Mouse (Mus musculus) kidney, embryonic 14.5 days (tissue): ENCODE data around the gene Ltbp3. TPM values are rescaled to one million over a fixed set of nuclear protein-coding genes. Genes with fewer than 3 reads are reported as not detected.

Experiments
- ATAC-seq: fragments of 200-750 bp; cut with Nextera tagmentation; 2 replicates; pipeline ENCODE4 v1.8.0; 2017; ENCODE audit warnings: moderate number of reproducible peaks, mild to moderate bottlenecking, moderate TSS enrichment, moderate library complexity; ENCODE audit not compliant: low FRiP score, low TSS enrichment
- H3K27ac ChIP-seq: fragments of 300-500 bp; sonication (generic); 2 replicates; pipeline ENCODE4 v1.5.1; 2014; ENCODE audit warnings: low read depth, mild to moderate bottlenecking, low read length, moderate library complexity, mixed read lengths
- H3K27me3 ChIP-seq: fragments of 300-500 bp; sonication (generic); 2 replicates; pipeline ENCODE4 v1.6.1; 2014; ENCODE audit warnings: mild to moderate bottlenecking, low read length; ENCODE audit not compliant: control insufficient read depth, insufficient read depth
- H3K36me3 ChIP-seq: fragments of 300-500 bp; sonication (generic); 2 replicates; pipeline ENCODE4 v1.6.1; 2014; ENCODE audit warnings: low read length, mixed read lengths; ENCODE audit not compliant: control insufficient read depth, insufficient read depth
- H3K4me1 ChIP-seq: fragments of 300-500 bp; sonication (generic); 2 replicates; pipeline ENCODE4 v1.6.1; 2014; ENCODE audit warnings: low read length, mixed read lengths; ENCODE audit not compliant: control insufficient read depth, insufficient read depth
- H3K4me2 ChIP-seq: fragments of 300-500 bp; sonication (generic); replicated peaks from 2 replicates; pipeline ENCODE4 v1.6.1; 2014; ENCODE audit warnings: low read depth, mild to moderate bottlenecking, low read length
- H3K4me3 ChIP-seq: fragments of 300-500 bp; sonication (generic); 2 replicates; pipeline ENCODE4 v1.5.1; 2014; ENCODE audit warnings: mild to moderate bottlenecking, low read length
- H3K9ac ChIP-seq: fragments of 300-500 bp; sonication (generic); 2 replicates; pipeline ENCODE4 v1.6.1; 2014; ENCODE audit warnings: low read depth, mild to moderate bottlenecking, low read length, moderate library complexity
- H3K9me3 ChIP-seq: fragments of 300-500 bp; sonication (generic); 2 replicates; pipeline ENCODE4 v1.6.1; 2016; ENCODE audit warnings: low read length; ENCODE audit not compliant: control insufficient read depth
- WGBS: fragments of 180-500 bp; shearing (Covaris S2); extraction: QIAGEN DNeasy Blood & Tissue Kit; methylation state at CpG from one replicate; pipeline ENCODE4 v1.1.7; 2014; 5-methylcytosine and 5-hydroxymethylcytosine counted together
- polyA plus RNA-seq: library from polyadenylated mRNA; unstranded; fragments of >200 nt; fragmentation: Nextera tagmentation; extraction: Ambion mirVana; gene quantifications from 2 replicates; pipeline ENCODE4 v1.2.1, GENCODE M21; 2014

Gene Ltbp3
- polyA plus RNA-seq = 14.9 and 27.1 TPM in 2 replicates

- no peaks in the 10 kb centered on the region for H3K36me3 ChIP-seq
- no peaks in the 10 kb centered on the region for H3K9me3 ChIP-seq
- peak within 1 kb of the TSS; percentile 79 for H3K27ac ChIP-seq
- H3K4me3 ChIP-seq = peak within 1 kb of the TSS; percentile 70
- H3K4me1 ChIP-seq = peaks cover 35% of the 10 kb centered on the region
- 24% methylated on average over 13 of the region's 14 CpGs for WGBS
- ATAC-seq = no peak
- H3K27me3 ChIP-seq = no peaks in the 10 kb centered on the region
- peak within 1 kb of the TSS; percentile 79 for H3K9ac ChIP-seq
- peak within 1 kb of the TSS; percentile 98 for H3K4me2 ChIP-seq
Measured at GRCm38 (mm10) chr19:5740320-5741317, at the start of gene Ltbp3. Ltbp3 (plus strand) TSS chr19:5740904.

GRCm38 (mm10) chr19:5691601-5692000 lies 49.1 kb upstream of the Ltbp3 start:
- no peaks in the 10 kb centered on the region for H3K9me3 ChIP-seq
- H3K27me3 ChIP-seq = no peaks in the 10 kb centered on the region
- H3K4me3 ChIP-seq = peak overlapping the region; percentile 96
- H3K9ac ChIP-seq = peak overlapping the region; percentile 87; the same call in 1 of the 2 replicates
- H3K4me2 ChIP-seq = peak overlapping the region; percentile 95
- WGBS = 76% methylated on average over 5 of the region's 5 CpGs
- peak overlapping the region; percentile 44; the same call in 1 of the 2 replicates for H3K27ac ChIP-seq
- H3K4me1 ChIP-seq = peaks cover 47% of the 10 kb centered on the region
- H3K36me3 ChIP-seq = peaks cover 55% of the 10 kb centered on the region
- ATAC-seq = no peak

GRCm38 (mm10) chr19:5692086-5692912 lies 48.4 kb upstream of the Ltbp3 start:
- H3K4me1 ChIP-seq = peaks cover 43% of the 10 kb centered on the region
- peak overlapping the region; percentile 96 for H3K4me3 ChIP-seq
- no peaks in the 10 kb centered on the region for H3K27me3 ChIP-seq
- H3K9me3 ChIP-seq = no peaks in the 10 kb centered on the region
- H3K27ac ChIP-seq = peak overlapping the region; percentile 76
- 60% methylated on average over 10 of the region's 10 CpGs for WGBS
- peak overlapping the region; percentile 87 for H3K9ac ChIP-seq
- H3K4me2 ChIP-seq = peak overlapping the region; percentile 95
- ATAC-seq = no peak
- H3K36me3 ChIP-seq = peaks cover 57% of the 10 kb centered on the region

GRCm38 (mm10) chr19:5692913-5693396 lies 47.7 kb upstream of the Ltbp3 start:
- peak overlapping the region; percentile 95 for H3K4me2 ChIP-seq
- H3K4me1 ChIP-seq = peaks cover 37% of the 10 kb centered on the region
- no peaks in the 10 kb centered on the region for H3K27me3 ChIP-seq
- H3K27ac ChIP-seq = peak overlapping the region; percentile 76
- peak overlapping the region; percentile 96 for H3K4me3 ChIP-seq
- no peaks in the 10 kb centered on the region for H3K9me3 ChIP-seq
- peaks cover 63% of the 10 kb centered on the region for H3K36me3 ChIP-seq
- ATAC-seq = no peak
- 73% methylated on average over 10 of the region's 10 CpGs for WGBS
- peak overlapping the region; percentile 87 for H3K9ac ChIP-seq

GRCm38 (mm10) chr19:5693801-5694200 lies 46.9 kb upstream of the Ltbp3 start:
- Histone ChIP-seq H3K9me3 (no peaks in the 10 kb centered on the region), H3K9ac (no peak overlapping the region), H3K4me2 (0 out of 2 replicates have a peak overlapping the region, but pooled peaks have one; percentile 1), H3K4me3 (no peak overlapping the region), H3K36me3 (peaks cover 72% of the 10 kb centered on the region), H3K27me3 (no peaks in the 10 kb centered on the region), H3K27ac (no peak overlapping the region), H3K4me1 (peaks cover 36% of the 10 kb centered on the region)
- WGBS = 86% methylated on average over 6 of the region's 6 CpGs
- no peak for ATAC-seq

- Histone ChIP-seq H3K9ac (peak overlapping the region; percentile 18; the same call in 1 of the 2 replicates), H3K36me3 (peaks cover 89% of the 10 kb centered on the region), H3K9me3 (no peaks in the 10 kb centered on the region), H3K4me3 (no peak overlapping the region), H3K4me2 (peak overlapping the region; percentile 17; the same call in 1 of the 2 replicates), H3K4me1 (peaks cover 27% of the 10 kb centered on the region), H3K27ac (no peak overlapping the region), H3K27me3 (no peaks in the 10 kb centered on the region)
- 19% methylated on average over 41 of the region's 41 CpGs for WGBS
- ATAC-seq = peak; percentile 64
Measured at GRCm38 (mm10) chr19:5695849-5696462, 44.7 kb upstream of the Ltbp3 start.

- H3K27me3 ChIP-seq = no peaks in the 10 kb centered on the region
- H3K9ac ChIP-seq = no peak within 1 kb of the TSS; the same call in 1 of the 2 replicates
- H3K4me2 ChIP-seq = no peak within 1 kb of the TSS
- H3K36me3 ChIP-seq = peaks cover 60% of the 10 kb centered on the region
- no peaks in the 10 kb centered on the region for H3K9me3 ChIP-seq
- peak within 1 kb of the TSS; percentile 55; the same call in 1 of the 2 replicates for H3K27ac ChIP-seq
- no peak for ATAC-seq
- WGBS = 73% methylated on average over 17 of the region's 17 CpGs
- H3K4me1 ChIP-seq = 0 out of 2 replicates have a peak, but pooled peaks cover 9% of the 10 kb centered on the region
- H3K4me3 ChIP-seq = no peak within 1 kb of the TSS
Measured at GRCm38 (mm10) chr19:5704163-5704800, 36.4 kb upstream of the Ltbp3 start, which contains the start of gene Kcnk7. Kcnk7 (plus strand) TSS chr19:5704367.
